Mouse (Mus musculus): ENCODE measurements around the gene Nkx2-2. TPM values are rescaled to one million over a fixed set of nuclear protein-coding genes. Genes with fewer than 3 reads are reported as not detected.

Gene Nkx2-2
- not detected for total RNA-seq (2018; cell fraction: chromatin; rRNA removed)
- not detected for total RNA-seq (2018; cell fraction: cytosol; rRNA removed)
- total RNA-seq (2018; cell fraction: nucleus; rRNA removed) = not detected
- not detected in 3 replicates for polyA plus RNA-seq (2018)

DNA sequence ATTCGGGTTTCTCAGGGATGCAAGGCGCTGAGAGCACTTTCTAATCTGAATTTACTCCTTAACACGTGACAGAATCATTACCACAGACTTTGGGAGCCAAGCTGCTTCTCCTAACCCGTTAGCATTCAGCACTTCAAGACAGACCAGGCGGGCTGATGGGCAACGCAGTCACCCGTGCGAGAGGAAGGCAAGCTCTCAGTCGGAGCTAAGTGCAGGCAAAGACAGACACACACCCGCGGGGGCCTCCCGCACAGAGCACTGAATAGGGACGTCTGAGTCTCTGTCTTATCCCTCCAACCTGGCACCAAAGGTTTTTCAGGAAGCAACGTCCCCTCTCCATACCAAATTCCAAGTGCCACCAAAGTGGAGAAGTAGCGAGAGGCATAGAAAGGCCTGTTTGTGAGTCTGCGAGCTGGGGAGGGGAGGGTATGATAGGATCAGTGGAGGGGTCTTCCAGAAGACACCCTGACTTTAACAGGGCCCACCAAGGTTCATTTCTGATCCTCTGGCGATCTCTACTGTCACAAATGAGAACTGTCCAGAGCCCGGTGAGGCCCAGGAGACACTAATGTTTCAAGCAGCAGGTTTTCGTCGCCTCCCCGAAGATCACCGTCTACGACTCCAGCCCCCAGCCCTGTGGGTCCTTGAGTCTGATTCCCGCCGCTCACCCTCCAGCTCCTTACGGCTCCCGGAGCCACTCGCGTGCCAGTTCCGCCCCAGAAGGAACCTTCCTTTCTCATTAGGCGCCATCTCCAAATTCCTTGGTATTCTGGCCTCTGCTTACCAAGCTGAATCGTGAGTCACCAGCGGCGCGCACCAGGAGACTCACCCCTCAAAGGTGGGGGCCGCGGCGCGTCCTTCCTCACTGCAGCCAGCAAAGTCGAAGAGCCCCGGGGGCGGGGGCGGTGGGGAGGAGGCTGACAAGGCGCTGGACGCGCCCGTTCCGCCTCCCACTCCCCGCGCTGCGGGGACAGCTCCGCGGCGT lies at the start of gene Nkx2-2:
Nkx2-2 (minus strand) TSS at position 973 of the 985 bp plus-strand sequence.
- WGBS (ENCODE audit: missing documents) = 4% methylated on average over 54 of the region's 54 CpGs
- Histone ChIP-seq H3K27ac (no peak within 1 kb of the TSS), H3K36me3 (ENCODE audit: inconsistent target) (no peaks in the 10 kb centered on the region), H3K4me3 (ENCODE audit: inconsistent target) (no peak within 1 kb of the TSS), H3K79me2 (ENCODE audit: inconsistent target) (no peaks in the 10 kb centered on the region)

DNA sequence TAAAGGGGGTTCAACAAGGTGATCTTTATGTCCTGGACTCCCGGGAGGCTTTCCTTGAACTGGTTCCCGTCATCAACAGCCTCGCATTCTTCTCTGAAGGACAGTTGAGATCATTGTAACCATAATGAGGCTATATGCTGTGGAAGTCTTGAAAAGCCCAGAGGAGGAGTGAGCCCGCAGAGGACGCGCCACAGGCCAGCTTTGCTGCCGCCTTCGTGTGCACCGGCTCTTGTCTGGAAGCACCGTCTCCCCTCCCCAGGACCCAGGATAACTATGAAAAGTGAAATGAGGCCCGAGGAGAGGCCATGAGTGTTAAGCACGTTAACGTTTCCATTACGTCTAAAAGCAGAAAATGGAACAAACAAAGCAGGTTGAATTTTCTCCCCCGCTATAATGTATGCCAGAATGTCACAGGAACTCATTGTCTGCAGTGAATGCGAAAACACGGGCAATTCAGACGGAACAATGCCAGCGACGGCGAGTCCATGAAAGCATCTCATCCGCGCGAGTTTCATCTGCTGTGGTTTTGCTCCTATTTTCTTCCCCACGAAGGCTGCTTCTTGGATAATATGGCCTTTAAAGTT lies 41.8 kb upstream of the Nkx2-2 start:
- no peak overlapping the region for H3K27ac ChIP-seq
- no peaks in the 10 kb centered on the region for H3K79me2 ChIP-seq (ENCODE audit: inconsistent target)
- no peaks in the 10 kb centered on the region for H3K36me3 ChIP-seq (ENCODE audit: inconsistent target)
- no peak overlapping the region for H3K4me3 ChIP-seq (ENCODE audit: inconsistent target)
- 93% methylated on average over 21 of the region's 25 CpGs for WGBS (ENCODE audit: missing documents)

DNA sequence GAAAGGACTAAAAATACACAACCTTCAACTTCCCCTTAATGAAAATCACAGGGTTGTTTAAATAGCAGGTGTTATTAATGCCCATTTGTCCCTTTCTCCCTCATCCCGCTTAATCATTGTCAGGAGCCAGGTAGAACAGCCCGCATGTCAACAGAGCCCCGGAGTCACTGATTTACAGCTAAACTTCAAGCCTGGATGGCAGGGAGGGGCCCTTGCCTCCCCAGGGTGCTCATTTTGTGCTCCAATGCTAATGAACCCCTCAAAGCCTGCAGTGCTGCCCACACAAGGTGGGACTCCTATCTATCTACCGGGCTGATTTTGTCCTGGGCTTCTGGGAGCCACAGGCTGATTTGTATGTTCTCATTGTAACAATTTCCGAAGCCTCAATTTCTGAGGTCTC lies 37.1 kb upstream of the Nkx2-2 start:
- H3K79me2 ChIP-seq (ENCODE audit: inconsistent target) = no peaks in the 10 kb centered on the region

GRCm38 (mm10) chr2:147205076-147205615 lies 11.1 kb upstream of the Nkx2-2 start:
- no peaks in the 10 kb centered on the region for H3K79me2 ChIP-seq (ENCODE audit: inconsistent target)
- WGBS (ENCODE audit: missing documents) = 21% methylated on average over 4 of the region's 4 CpGs
- H3K4me3 ChIP-seq (ENCODE audit: inconsistent target) = no peak overlapping the region
- no peaks in the 10 kb centered on the region for H3K36me3 ChIP-seq (ENCODE audit: inconsistent target)
- no peak overlapping the region for H3K27ac ChIP-seq

More for the DNA sequence above, 37.1 kb upstream of the Nkx2-2 start:
- WGBS (ENCODE audit: missing documents) = 81% methylated on average over 5 of the region's 5 CpGs
- no peak overlapping the region for H3K4me3 ChIP-seq (ENCODE audit: inconsistent target)
- no peaks in the 10 kb centered on the region for H3K36me3 ChIP-seq (ENCODE audit: inconsistent target)
- no peak overlapping the region for H3K27ac ChIP-seq

DNA sequence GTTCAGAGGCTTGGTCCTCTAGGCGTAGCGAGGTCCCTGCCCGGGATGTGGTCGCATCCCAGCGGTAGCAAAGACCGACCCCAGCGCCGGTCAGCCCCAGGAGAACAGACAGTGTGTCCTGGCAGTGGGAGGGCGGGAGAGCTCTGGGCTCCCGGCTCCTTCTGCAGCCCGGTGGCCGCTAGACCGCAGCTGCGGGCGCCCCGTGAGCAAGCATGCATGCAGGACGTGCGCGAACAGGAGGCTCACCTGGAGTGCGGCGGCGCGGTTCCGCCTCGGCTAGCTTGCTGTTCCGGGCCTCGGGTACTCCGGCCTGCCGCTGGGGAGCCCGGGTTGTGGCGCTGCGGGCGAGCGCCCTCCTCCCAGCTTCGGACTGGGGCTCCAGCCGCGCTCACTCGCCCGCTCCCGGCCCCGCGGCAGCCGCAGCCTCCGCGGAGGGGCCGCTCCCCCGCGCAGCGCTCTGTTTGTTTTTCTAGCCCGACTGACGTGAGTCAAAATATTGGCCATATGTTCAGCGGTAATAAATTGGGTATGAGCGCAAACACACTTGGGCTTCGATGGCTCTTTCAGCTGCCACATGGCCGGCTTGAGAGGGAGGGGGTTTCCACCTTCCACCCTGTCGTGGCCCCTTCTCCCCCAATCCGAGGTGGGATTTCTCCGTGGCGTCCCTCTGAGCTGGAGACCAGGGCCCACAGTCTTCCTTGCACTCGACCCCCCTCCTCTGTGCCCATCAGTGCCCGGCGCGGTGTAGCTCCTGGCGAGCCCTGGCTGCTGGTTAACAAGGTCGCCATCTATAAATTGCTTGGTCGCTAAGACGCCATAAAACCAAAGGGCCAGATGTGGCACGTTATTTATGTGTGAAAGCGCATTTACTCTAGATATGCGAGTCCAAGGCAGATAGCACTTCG lies 920 bp upstream of the Nkx2-2 start:
- Histone ChIP-seq H3K79me2 (ENCODE audit: inconsistent target) (no peaks in the 10 kb centered on the region), H3K27ac (no peak overlapping the region), H3K36me3 (ENCODE audit: inconsistent target) (no peaks in the 10 kb centered on the region), H3K4me3 (ENCODE audit: inconsistent target) (no peak overlapping the region)
- 4% methylated on average over 71 of the region's 71 CpGs for WGBS (ENCODE audit: missing documents)

GRCm38 (mm10) chr2:147192731-147193130 lies 1.3 kb downstream of the Nkx2-2 start:
- H3K79me2 ChIP-seq (ENCODE audit: inconsistent target) = no peaks in the 10 kb centered on the region
- H3K4me3 ChIP-seq (ENCODE audit: inconsistent target) = no peak overlapping the region
- no peaks in the 10 kb centered on the region for H3K36me3 ChIP-seq (ENCODE audit: inconsistent target)
- H3K27ac ChIP-seq = no peak overlapping the region
- 13% methylated on average over 13 of the region's 13 CpGs for WGBS (ENCODE audit: missing documents)

GRCm38 (mm10) chr2:147190316-147191021 lies 3.6 kb downstream of the Nkx2-2 start:
- 7% methylated on average over 27 of the region's 27 CpGs for WGBS (ENCODE audit: missing documents)

DNA sequence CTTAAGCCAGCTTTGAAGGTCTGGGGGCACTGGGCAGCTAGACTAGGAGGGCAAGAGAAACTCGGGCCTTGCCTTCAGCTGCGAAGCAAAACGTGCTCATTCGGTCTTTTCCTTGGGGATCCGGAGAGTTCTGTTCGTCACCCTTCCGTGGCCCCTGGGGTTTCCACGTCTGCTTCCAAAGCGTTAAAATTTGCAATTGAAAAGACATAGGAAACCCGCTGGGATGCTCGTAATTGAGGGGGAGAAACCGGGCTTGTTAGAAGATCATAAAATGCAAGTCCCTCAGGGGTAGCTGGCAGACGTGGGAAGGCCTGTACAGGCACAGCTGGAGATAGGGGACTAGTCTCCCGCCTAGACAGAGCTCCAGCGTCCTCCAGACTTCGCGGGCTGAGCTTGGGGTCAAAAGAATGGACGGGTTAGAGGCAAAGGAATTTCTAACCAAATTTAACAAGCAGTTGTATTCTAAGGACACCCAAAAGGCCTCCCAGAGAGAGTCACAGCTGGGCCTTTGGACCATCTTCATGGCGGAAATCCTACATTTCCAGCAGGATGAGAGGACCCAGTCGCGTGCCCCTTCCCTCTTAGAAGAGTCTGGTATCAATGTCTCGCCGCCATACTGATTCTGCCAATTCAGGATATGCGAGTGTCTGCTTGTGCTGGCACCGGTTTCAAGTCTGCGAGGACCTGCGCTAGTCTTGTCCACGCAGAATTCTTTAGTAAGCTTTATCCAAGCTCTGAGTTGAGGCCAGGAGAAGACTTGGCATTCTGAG lies 4.3 kb downstream of the Nkx2-2 start:
- Histone ChIP-seq H3K4me3 (ENCODE audit: inconsistent target) (no peak overlapping the region), H3K79me2 (ENCODE audit: inconsistent target) (no peaks in the 10 kb centered on the region), H3K27ac (no peak overlapping the region), H3K36me3 (ENCODE audit: inconsistent target) (no peaks in the 10 kb centered on the region)
- WGBS (ENCODE audit: missing documents) = 15% methylated on average over 28 of the region's 28 CpGs

More at GRCm38 (mm10) chr2:147190316-147191021, 3.6 kb downstream of the Nkx2-2 start:
- no peaks in the 10 kb centered on the region for H3K36me3 ChIP-seq (ENCODE audit: inconsistent target)
- H3K4me3 ChIP-seq (ENCODE audit: inconsistent target) = no peak overlapping the region
- no peak overlapping the region for H3K27ac ChIP-seq
- no peaks in the 10 kb centered on the region for H3K79me2 ChIP-seq (ENCODE audit: inconsistent target)

- no peak overlapping the region for H3K4me3 ChIP-seq (ENCODE audit: inconsistent target)
- H3K79me2 ChIP-seq (ENCODE audit: inconsistent target) = no peaks in the 10 kb centered on the region
- H3K36me3 ChIP-seq (ENCODE audit: inconsistent target) = no peaks in the 10 kb centered on the region
- 44% methylated on average over 11 of the region's 11 CpGs for WGBS (ENCODE audit: missing documents)
- H3K27ac ChIP-seq = no peak overlapping the region
These were observed 5.0 kb downstream of the Nkx2-2 start for GRCm38 (mm10) chr2:147188871-147189545.

- WGBS (ENCODE audit: missing documents) = 7% methylated on average over 28 of the region's 28 CpGs
- Histone ChIP-seq H3K4me3 (ENCODE audit: inconsistent target) (no peak overlapping the region), H3K27ac (no peak overlapping the region), H3K36me3 (ENCODE audit: inconsistent target) (no peaks in the 10 kb centered on the region), H3K79me2 (ENCODE audit: inconsistent target) (no peaks in the 10 kb centered on the region)
These were observed 5.9 kb downstream of the Nkx2-2 start for GRCm38 (mm10) chr2:147188074-147188700.

GRCm38 (mm10) chr2:147187061-147187870 lies 6.8 kb downstream of the Nkx2-2 start:
- Histone ChIP-seq H3K27ac (no peak overlapping the region), H3K36me3 (ENCODE audit: inconsistent target) (no peaks in the 10 kb centered on the region), H3K79me2 (ENCODE audit: inconsistent target) (no peaks in the 10 kb centered on the region), H3K4me3 (ENCODE audit: inconsistent target) (no peak overlapping the region)
- 3% methylated on average over 31 of the region's 33 CpGs for WGBS (ENCODE audit: missing documents)
